Mouse (Mus musculus) G1E (cell line): Measurements from ENCODE around the gene Nexn.

Experiments
- CTCF ChIP-seq: IDR thresholded peaks from 2 replicates; pipeline ENCODE4 v1.5.1; 2012; ENCODE audit warnings: low read depth, low read length, inconsistent platforms, mixed read lengths
- GATA1 ChIP-seq: IDR thresholded peaks from 2 replicates; pipeline ENCODE4 v1.6.1; 2012; ENCODE audit warnings: borderline replicate concordance, low read length, inconsistent platforms, mixed read lengths

DNA sequence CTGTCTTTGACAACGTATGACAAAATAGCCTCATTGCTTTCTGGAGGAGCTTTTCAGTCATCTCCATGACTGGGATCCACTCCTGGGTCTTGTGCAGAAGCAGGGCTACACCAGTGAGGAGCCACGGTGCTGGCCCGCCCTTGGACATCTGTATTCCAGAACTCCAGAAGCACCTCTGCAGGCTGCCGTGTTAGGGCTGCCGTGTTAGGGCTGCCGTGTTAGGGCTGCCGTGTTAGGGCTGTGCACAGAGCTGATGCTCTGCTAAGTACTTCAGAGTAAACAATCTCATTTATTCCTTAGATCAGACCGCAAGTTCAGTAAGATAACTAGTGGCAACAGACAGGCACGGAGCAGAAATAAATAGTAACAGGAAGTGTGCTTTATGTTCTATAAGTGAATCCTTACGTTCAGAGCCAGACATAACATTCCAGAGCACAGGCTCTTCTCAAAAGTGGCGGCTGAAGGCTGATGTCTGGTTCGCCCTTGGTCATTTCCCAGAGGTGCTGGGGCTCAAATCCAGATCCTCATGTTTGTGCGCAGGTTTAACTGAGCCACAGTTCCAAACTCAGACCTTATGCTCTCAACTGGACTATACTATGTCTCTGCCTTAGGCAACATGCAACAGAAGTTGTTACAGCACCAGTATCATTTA lies 27.5 kb upstream of the Nexn start:
- TF ChIP-seq CTCF (no peak), GATA1 (no peak)
